Mouse (Mus musculus): ENCODE data around the gene Parvg. TPM values are rescaled to one million over a fixed set of nuclear protein-coding genes. Genes with fewer than 3 reads are reported as not detected.

Parvg gene
- 0.17 and 0.82 TPM in 2 replicates for polyA plus RNA-seq (2014; fragmentation: Nextera tagmentation; extraction: Ambion mirVana)

GRCm38 (mm10) chr15:84323966-84324869, at the start of gene Parvg:
TSS of gene Parvg (plus strand) at chr15:84324026.
- ATAC-seq (ENCODE audit: insufficient number of reproducible peaks, low FRiP score, low TSS enrichment, low read depth) (no peak), DNase-seq (ENCODE audit: low spot score) (no peak)
- Histone ChIP-seq H3K27ac (replicated peaks; ENCODE audit: low read depth, low read length) (no peak within 1 kb of the TSS), H3K27me3 (ENCODE audit: control insufficient read depth, insufficient read depth, low read length) (no peaks in the 10 kb centered on the region), H3K36me3 (ENCODE audit: control insufficient read depth, insufficient read depth, low read length) (no peaks in the 10 kb centered on the region), H3K9ac (ENCODE audit: low read length) (no peak within 1 kb of the TSS), H3K4me1 (ENCODE audit: control insufficient read depth, insufficient read depth, low read length) (peaks cover 7% of the 10 kb centered on the region), H3K4me3 (ENCODE audit: low read depth, low read length) (no peak within 1 kb of the TSS), H3K4me2 (ENCODE audit: low read depth, severe bottlenecking) (no peak within 1 kb of the TSS), H3K9me3 (ENCODE audit: control insufficient read depth, low read length) (no peaks in the 10 kb centered on the region)
- 72% methylated on average over 10 of the region's 10 CpGs for WGBS

GRCm38 (mm10) chr15:84276066-84276465, 47.8 kb upstream of the Parvg start:
- DNase-seq (ENCODE audit: low spot score) (no peak), ATAC-seq (ENCODE audit: insufficient number of reproducible peaks, low FRiP score, low TSS enrichment, low read depth) (no peak)
- Histone ChIP-seq H3K27me3 (ENCODE audit: control insufficient read depth, insufficient read depth, low read length) (no peaks in the 10 kb centered on the region), H3K9ac (ENCODE audit: low read length) (no peak overlapping the region), H3K4me1 (ENCODE audit: control insufficient read depth, insufficient read depth, low read length) (no peaks in the 10 kb centered on the region), H3K4me3 (ENCODE audit: low read depth, low read length) (no peak overlapping the region), H3K4me2 (ENCODE audit: low read depth, severe bottlenecking) (no peak overlapping the region), H3K27ac (replicated peaks; ENCODE audit: low read depth, low read length) (no peak overlapping the region), H3K9me3 (ENCODE audit: control insufficient read depth, low read length) (no peaks in the 10 kb centered on the region), H3K36me3 (ENCODE audit: control insufficient read depth, insufficient read depth, low read length) (peaks cover 2% of the 10 kb centered on the region; the same call in 1 of the 2 replicates)
- WGBS: 90% methylated on average over 4 of the region's 4 CpGs

- Histone ChIP-seq H3K27ac (replicated peaks; ENCODE audit: low read depth, low read length) (no peak overlapping the region), H3K4me3 (ENCODE audit: low read depth, low read length) (no peak overlapping the region), H3K36me3 (ENCODE audit: control insufficient read depth, insufficient read depth, low read length) (no peaks in the 10 kb centered on the region; the same call in 1 of the 2 replicates), H3K4me2 (ENCODE audit: low read depth, severe bottlenecking) (no peak overlapping the region), H3K9ac (ENCODE audit: low read length) (no peak overlapping the region), H3K4me1 (ENCODE audit: control insufficient read depth, insufficient read depth, low read length) (no peaks in the 10 kb centered on the region), H3K9me3 (ENCODE audit: control insufficient read depth, low read length) (no peaks in the 10 kb centered on the region), H3K27me3 (ENCODE audit: control insufficient read depth, insufficient read depth, low read length) (no peaks in the 10 kb centered on the region)
- 89% methylated on average over 7 of the region's 7 CpGs for WGBS
- no peak for ATAC-seq (ENCODE audit: insufficient number of reproducible peaks, low FRiP score, low TSS enrichment, low read depth)
- DNase-seq (ENCODE audit: low spot score): no peak
Observed at GRCm38 (mm10) chr15:84278091-84278490, 45.7 kb upstream of the Parvg start.

- Histone ChIP-seq H3K4me1 (ENCODE audit: control insufficient read depth, insufficient read depth, low read length) (no peaks in the 10 kb centered on the region), H3K9me3 (ENCODE audit: control insufficient read depth, low read length) (no peaks in the 10 kb centered on the region), H3K27ac (replicated peaks; ENCODE audit: low read depth, low read length) (no peak overlapping the region), H3K27me3 (ENCODE audit: control insufficient read depth, insufficient read depth, low read length) (no peaks in the 10 kb centered on the region), H3K4me3 (ENCODE audit: low read depth, low read length) (no peak overlapping the region), H3K36me3 (ENCODE audit: control insufficient read depth, insufficient read depth, low read length) (no peaks in the 10 kb centered on the region; the same call in 1 of the 2 replicates), H3K4me2 (ENCODE audit: low read depth, severe bottlenecking) (no peak overlapping the region), H3K9ac (ENCODE audit: low read length) (no peak overlapping the region)
- ATAC-seq (ENCODE audit: insufficient number of reproducible peaks, low FRiP score, low TSS enrichment, low read depth): no peak
- no peak for DNase-seq (ENCODE audit: low spot score)
- WGBS: 76% methylated on average over 7 of the region's 7 CpGs
Observed at GRCm38 (mm10) chr15:84278656-84279055, 45.2 kb upstream of the Parvg start.

GRCm38 (mm10) chr15:84280309-84280708, 43.5 kb upstream of the Parvg start:
- Histone ChIP-seq H3K36me3 (ENCODE audit: control insufficient read depth, insufficient read depth, low read length) (no peaks in the 10 kb centered on the region), H3K4me2 (ENCODE audit: low read depth, severe bottlenecking) (no peak overlapping the region), H3K9me3 (ENCODE audit: control insufficient read depth, low read length) (no peaks in the 10 kb centered on the region), H3K27me3 (ENCODE audit: control insufficient read depth, insufficient read depth, low read length) (no peaks in the 10 kb centered on the region), H3K9ac (ENCODE audit: low read length) (no peak overlapping the region), H3K27ac (replicated peaks; ENCODE audit: low read depth, low read length) (no peak overlapping the region), H3K4me1 (ENCODE audit: control insufficient read depth, insufficient read depth, low read length) (no peaks in the 10 kb centered on the region), H3K4me3 (ENCODE audit: low read depth, low read length) (no peak overlapping the region)
- ATAC-seq (ENCODE audit: insufficient number of reproducible peaks, low FRiP score, low TSS enrichment, low read depth): no peak
- DNase-seq (ENCODE audit: low spot score): no peak
- WGBS: 88% methylated on average over 8 of the region's 8 CpGs

- DNase-seq (ENCODE audit: low spot score) (no peak), ATAC-seq (ENCODE audit: insufficient number of reproducible peaks, low FRiP score, low TSS enrichment, low read depth) (no peak)
- no peak overlapping the region for H3K27ac ChIP-seq (replicated peaks; ENCODE audit: low read depth, low read length)
- no peaks in the 10 kb centered on the region for H3K4me1 ChIP-seq (ENCODE audit: control insufficient read depth, insufficient read depth, low read length)
- WGBS: 89% methylated on average over 11 of the region's 11 CpGs
- H3K36me3 ChIP-seq (ENCODE audit: control insufficient read depth, insufficient read depth, low read length): no peaks in the 10 kb centered on the region
- H3K9ac ChIP-seq (ENCODE audit: low read length): no peak overlapping the region
- H3K27me3 ChIP-seq (ENCODE audit: control insufficient read depth, insufficient read depth, low read length): no peaks in the 10 kb centered on the region
- no peak overlapping the region for H3K4me2 ChIP-seq (ENCODE audit: low read depth, severe bottlenecking)
- no peak overlapping the region for H3K4me3 ChIP-seq (ENCODE audit: low read depth, low read length)
- H3K9me3 ChIP-seq (ENCODE audit: control insufficient read depth, low read length): no peaks in the 10 kb centered on the region
Observed at GRCm38 (mm10) chr15:84280712-84281347, 43.0 kb upstream of the Parvg start.

- ATAC-seq (ENCODE audit: insufficient number of reproducible peaks, low FRiP score, low TSS enrichment, low read depth) (no peak), DNase-seq (ENCODE audit: low spot score) (no peak)
- Histone ChIP-seq H3K4me2 (ENCODE audit: low read depth, severe bottlenecking) (no peak overlapping the region), H3K4me3 (ENCODE audit: low read depth, low read length) (no peak overlapping the region), H3K27ac (replicated peaks; ENCODE audit: low read depth, low read length) (no peak overlapping the region), H3K27me3 (ENCODE audit: control insufficient read depth, insufficient read depth, low read length) (no peaks in the 10 kb centered on the region), H3K9ac (ENCODE audit: low read length) (no peak overlapping the region), H3K9me3 (ENCODE audit: control insufficient read depth, low read length) (no peaks in the 10 kb centered on the region), H3K36me3 (ENCODE audit: control insufficient read depth, insufficient read depth, low read length) (no peaks in the 10 kb centered on the region), H3K4me1 (ENCODE audit: control insufficient read depth, insufficient read depth, low read length) (no peaks in the 10 kb centered on the region)
- 82% methylated on average over 20 of the region's 20 CpGs for WGBS
Observed at GRCm38 (mm10) chr15:84282206-84283085, 41.4 kb upstream of the Parvg start.

GRCm38 (mm10) chr15:84284059-84284458, 39.8 kb upstream of the Parvg start:
- DNase-seq (ENCODE audit: low spot score): peak; percentile 55
- no peaks in the 10 kb centered on the region for H3K9me3 ChIP-seq (ENCODE audit: control insufficient read depth, low read length)
- no peaks in the 10 kb centered on the region for H3K27me3 ChIP-seq (ENCODE audit: control insufficient read depth, insufficient read depth, low read length)
- 62% methylated on average over 5 of the region's 5 CpGs for WGBS
- ATAC-seq (ENCODE audit: insufficient number of reproducible peaks, low FRiP score, low TSS enrichment, low read depth): no peak
- no peak overlapping the region for H3K4me3 ChIP-seq (ENCODE audit: low read depth, low read length)
- no peaks in the 10 kb centered on the region for H3K4me1 ChIP-seq (ENCODE audit: control insufficient read depth, insufficient read depth, low read length)
- no peaks in the 10 kb centered on the region for H3K36me3 ChIP-seq (ENCODE audit: control insufficient read depth, insufficient read depth, low read length)
- no peak overlapping the region for H3K4me2 ChIP-seq (ENCODE audit: low read depth, severe bottlenecking)
- H3K9ac ChIP-seq (ENCODE audit: low read length): no peak overlapping the region
- H3K27ac ChIP-seq (replicated peaks; ENCODE audit: low read depth, low read length): no peak overlapping the region
